Mouse (Mus musculus): ENCODE measurements at regions not wholly inside any gene's neighbourhood (a gene's known extent, or its start where the extent isn't known, plus 50 kb on each side); places are given as distances from the start of the nearest gene placed in this dataset.
"Not testable (repeated sequence)": the region's sequence is repeated elsewhere in the genome, so short reads cannot be mapped to it uniquely, and the experiment has no call there.

- DNase-seq (ENCODE audit: low spot score in 2 of 2): peak in 1 of 2 experiments; percentile 12
These were observed 236.0 kb upstream of the Rorb start for GRCm38 (mm10) chr19:19347017-19347416.

GRCm38 (mm10) chr19:19344426-19344811 is 233.4 kb upstream of the Rorb start:
- DNase-seq (ENCODE audit: low spot score in 2 of 2): no peak

- DNase-seq (ENCODE audit: low spot score in 2 of 2): peak; percentile 41 to 66
These were observed 232.9 kb upstream of the Rorb start for GRCm38 (mm10) chr19:19343702-19344425.

GRCm38 (mm10) chr19:19307142-19307541 is 196.1 kb upstream of the Rorb start:
- DNase-seq (ENCODE audit: low spot score in 2 of 2): not testable (repeated sequence)

- DNase-seq (ENCODE audit: low spot score in 2 of 2): peak; percentile 0 to 28
These were observed 195.6 kb upstream of the Rorb start for GRCm38 (mm10) chr19:19306476-19307131.

- not testable (repeated sequence) for DNase-seq (ENCODE audit: low spot score in 2 of 2)
These were observed 174.9 kb upstream of the Rorb start for GRCm38 (mm10) chr19:19285864-19286263.

- DNase-seq (ENCODE audit: low spot score in 2 of 2): no peak
These were observed 136.0 kb upstream of the Rorb start for GRCm38 (mm10) chr19:19246837-19247560.

GRCm38 (mm10) chr19:19229305-19229994 is 118.5 kb upstream of the Rorb start:
- DNase-seq (ENCODE audit: low spot score in 2 of 2): no peak

GRCm38 (mm10) chr19:19220826-19221225 is 109.8 kb upstream of the Rorb start:
- peak; percentile 0 to 50 for DNase-seq (ENCODE audit: low spot score in 2 of 2)

- DNase-seq (ENCODE audit: low spot score in 2 of 2): no peak
These were observed 108.4 kb upstream of the Rorb start for GRCm38 (mm10) chr19:19219352-19219751.

- no peak for DNase-seq (ENCODE audit: low spot score in 2 of 2)
These were observed 107.7 kb upstream of the Rorb start for GRCm38 (mm10) chr19:19218700-19219099.

GRCm38 (mm10) chr19:19199534-19199933 is 88.5 kb upstream of the Rorb start:
- DNase-seq (ENCODE audit: low spot score in 2 of 2): no peak

GRCm38 (mm10) chr19:19198780-19199179 is 87.8 kb upstream of the Rorb start:
- no peak for DNase-seq (ENCODE audit: low spot score in 2 of 2)

- no peak for DNase-seq (ENCODE audit: low spot score in 2 of 2)
These were observed 83.7 kb upstream of the Rorb start for GRCm38 (mm10) chr19:19194728-19195127.

- no peak for DNase-seq (ENCODE audit: low spot score in 2 of 2)
These were observed 83.3 kb upstream of the Rorb start for GRCm38 (mm10) chr19:19194306-19194705.

- no peak for DNase-seq (ENCODE audit: low spot score in 2 of 2)
These were observed 61.8 kb upstream of the Rorb start for GRCm38 (mm10) chr19:19172767-19173166.

- DNase-seq (ENCODE audit: low spot score in 2 of 2): no peak
These were observed 59.8 kb upstream of the Rorb start for GRCm38 (mm10) chr19:19170807-19171206.

Measured in layer of hippocampus, adult 18-20 months (tissue).